Mouse (Mus musculus): Measurements from ENCODE around the gene Asic2. TPM values are rescaled to one million over a fixed set of nuclear protein-coding genes. Genes with fewer than 3 reads are reported as not detected.

Gene Asic2
- total RNA-seq, 2 experiments from 2014 or later: 73.7 to 79.1 TPM

GRCm38 (mm10) chr11:81039976-81040375 lies 928.3 kb downstream of the Asic2 start:
- no peak for DNase-seq (ENCODE audit: low spot score in 2 of 2)

GRCm38 (mm10) chr11:81032151-81032550 lies 936.1 kb downstream of the Asic2 start:
- intact Hi-C loops (cut with DNase I): no loop called here
- no peak for DNase-seq (ENCODE audit: low spot score in 2 of 2)

More at GRCm38 (mm10) chr11:81039976-81040375, 928.3 kb downstream of the Asic2 start:
- intact Hi-C loops (cut with DNase I): no loop called here

GRCm38 (mm10) chr11:81014776-81015175 lies 953.5 kb downstream of the Asic2 start:
- DNase-seq (ENCODE audit: low spot score in 2 of 2): no peak
- intact Hi-C loops (cut with DNase I): no loop called here

GRCm38 (mm10) chr11:81013501-81013900 lies 954.8 kb downstream of the Asic2 start:
- intact Hi-C loops (cut with DNase I): no loop called here
- no peak for DNase-seq (ENCODE audit: low spot score in 2 of 2)

- DNase-seq (ENCODE audit: low spot score in 2 of 2): no peak
- intact Hi-C loops (cut with DNase I): no loop called here
These were observed 957.5 kb downstream of the Asic2 start for GRCm38 (mm10) chr11:81010766-81011165.

GRCm38 (mm10) chr11:81009366-81009765 lies 958.9 kb downstream of the Asic2 start:
- DNase-seq (ENCODE audit: low spot score in 2 of 2): peak; percentile 52 to 62
- intact Hi-C loops (cut with DNase I): no loop called here

GRCm38 (mm10) chr11:81005831-81006230 lies 962.4 kb downstream of the Asic2 start:
- intact Hi-C loops (cut with DNase I): no loop called here
- DNase-seq (ENCODE audit: low spot score in 2 of 2): no peak

- DNase-seq (ENCODE audit: low spot score in 2 of 2): peak; percentile 23
- intact Hi-C loops (cut with DNase I): no loop called here
These were observed 965.4 kb downstream of the Asic2 start for GRCm38 (mm10) chr11:81002769-81003430.

- no peak for DNase-seq (ENCODE audit: low spot score in 2 of 2)
- intact Hi-C loops (cut with DNase I): no loop called here
These were observed 972.6 kb downstream of the Asic2 start for GRCm38 (mm10) chr11:80995621-80996020.

- intact Hi-C loops (cut with DNase I): no loop called here
These were observed 984.7 kb downstream of the Asic2 start for GRCm38 (mm10) chr11:80983530-80983929.

GRCm38 (mm10) chr11:80976239-80976855 lies 991.9 kb downstream of the Asic2 start:
- DNase-seq (ENCODE audit: low spot score in 2 of 2): no peak
- intact Hi-C loops (cut with DNase I): no loop called here

More at GRCm38 (mm10) chr11:80983530-80983929, 984.7 kb downstream of the Asic2 start:
- no peak for DNase-seq (ENCODE audit: low spot score in 2 of 2)

GRCm38 (mm10) chr11:80974616-80975015 lies 993.6 kb downstream of the Asic2 start:
- no peak for DNase-seq (ENCODE audit: low spot score in 2 of 2)
- intact Hi-C loops (cut with DNase I): no loop called here

GRCm38 (mm10) chr11:80973976-80974375 lies 994.3 kb downstream of the Asic2 start:
- intact Hi-C loops (cut with DNase I): no loop called here
- peak; percentile 60 to 61 for DNase-seq (ENCODE audit: low spot score in 2 of 2)

- no peak for DNase-seq (ENCODE audit: low spot score in 2 of 2)
- intact Hi-C loops (cut with DNase I): no loop called here
These were observed 995.0 kb downstream of the Asic2 start for GRCm38 (mm10) chr11:80973273-80973672.

- intact Hi-C loops (cut with DNase I): no loop called here
- DNase-seq (ENCODE audit: low spot score in 2 of 2): no peak
These were observed 1000.7 kb downstream of the Asic2 start for GRCm38 (mm10) chr11:80967544-80967943.

GRCm38 (mm10) chr11:80966040-80966439 lies 1002.2 kb downstream of the Asic2 start:
- intact Hi-C loops (cut with DNase I): no loop called here
- no peak for DNase-seq (ENCODE audit: low spot score in 2 of 2)

GRCm38 (mm10) chr11:80961326-80961725 lies 1006.9 kb downstream of the Asic2 start:
- intact Hi-C loops (cut with DNase I): no loop called here
- DNase-seq (ENCODE audit: low spot score in 2 of 2): peak; percentile 41 to 42

GRCm38 (mm10) chr11:80958086-80958671 lies 1010.1 kb downstream of the Asic2 start:
- no peak for DNase-seq (ENCODE audit: low spot score in 2 of 2)
- intact Hi-C loops (cut with DNase I): no loop called here

GRCm38 (mm10) chr11:80955915-80956314 lies 1012.3 kb downstream of the Asic2 start:
- no peak for DNase-seq (ENCODE audit: low spot score in 2 of 2)
- intact Hi-C loops (cut with DNase I): no loop called here

GRCm38 (mm10) chr11:80954147-80954546 lies 1014.1 kb downstream of the Asic2 start:
- intact Hi-C loops (cut with DNase I): no loop called here
- no peak for DNase-seq (ENCODE audit: low spot score in 2 of 2)
